Mouse (Mus musculus) lung, adult 10 weeks (tissue): ENCODE data around the gene Inka1. TPM values are rescaled to one million over a fixed set of nuclear protein-coding genes. Genes with fewer than 3 reads are reported as not detected.

Source experiments
- polyA plus RNA-seq: library from polyadenylated mRNA; stranded (reverse); fragments of 350-450 nt; fragmentation: Illumina TruSeq; extraction: RNeasy Lipid Tissue Mini Kit (QIAGEN cat#74804); gene quantifications from one replicate; pipeline ENCODE4 v1.2.3, GENCODE M21; 2014; ENCODE audit warnings: low read depth, low replicate concordance; ENCODE audit not compliant: insufficient read depth

The Inka1 gene
- polyA plus RNA-seq: 11.7 TPM

GRCm38 (mm10) chr9:107985131-107986119, at the start of gene Inka1:
Gene Inka1 (minus strand): TSS chr9:107985879.

GRCm38 (mm10) chr9:108001922-108002770, 16.5 kb upstream of the Inka1 start, which contains the start of gene Ip6k1:
Gene Ip6k1 (plus strand): TSS chr9:108002501.

GRCm38 (mm10) chr9:107996049-107996448, 10.4 kb upstream of the Inka1 start, which contains the start of gene Gm20662:
Gene Gm20662 (plus strand): TSS chr9:107996349.

GRCm38 (mm10) chr9:107992197-107992596, 6.5 kb upstream of the Inka1 start, which contains the start of gene Cdhr4:
Gene Cdhr4 (plus strand): TSS chr9:107992497.

GRCm38 (mm10) chr9:107982681-107983346, 2.9 kb downstream of the Inka1 start, which contains the start of gene Gm20661:
Gene Gm20661 (plus strand): TSS chr9:107983058.

GRCm38 (mm10) chr9:107975399-107976386, 10.0 kb downstream of the Inka1 start, which contains the start of gene Uba7:
Gene Uba7 (plus strand): TSS chr9:107975505.

GRCm38 (mm10) chr9:107949922-107950235, 35.8 kb downstream of the Inka1 start, which contains the start of gene Traip:
Gene Traip (plus strand): TSS chr9:107950136.

GRCm38 (mm10) chr9:107935374-107935773, 50.3 kb downstream of the Inka1 start, which contains the start of gene Camkv:
Gene Camkv (plus strand): TSS chr9:107935674.

Other genes starting within 250 kb of the Inka1 start
- 46.7 TPM for gene Rbm5, start 214.9 kb downstream of the Inka1 start, polyA plus RNA-seq
- 30.7 TPM for gene Rbm6, start 112.6 kb downstream of the Inka1 start, polyA plus RNA-seq
- 12.0 TPM for gene Mon1a, start 97.7 kb downstream of the Inka1 start, polyA plus RNA-seq
- 2.1 TPM for gene Mst1r, start 79.0 kb downstream of the Inka1 start, polyA plus RNA-seq
- not detected for gene Actl11, start 57.4 kb downstream of the Inka1 start, polyA plus RNA-seq
- 0.08 TPM for gene Camkv, start 50.2 kb downstream of the Inka1 start, polyA plus RNA-seq
- gene Traip, start 35.7 kb downstream of the Inka1 start, polyA plus RNA-seq: 0.48 TPM
- gene Uba7, start 10.4 kb downstream of the Inka1 start, polyA plus RNA-seq: 37.7 TPM
- 1.2 TPM for gene Gm20661, start 2.8 kb downstream of the Inka1 start, polyA plus RNA-seq
- 28.6 TPM for gene Cdhr4, start 6.6 kb upstream of the Inka1 start, polyA plus RNA-seq
- gene Gm20662, start 10.5 kb upstream of the Inka1 start, polyA plus RNA-seq: 0.69 TPM
- gene Ip6k1, start 16.6 kb upstream of the Inka1 start, polyA plus RNA-seq: 38.8 TPM
- 29.0 TPM for gene Gmppb, start 63.4 kb upstream of the Inka1 start, polyA plus RNA-seq
- gene Amigo3, start 67.3 kb upstream of the Inka1 start, polyA plus RNA-seq: 0.90 TPM
- 0.99 TPM for gene Mst1, start 94.6 kb upstream of the Inka1 start, polyA plus RNA-seq
- 18.4 TPM for gene Rnf123, start 97.5 kb upstream of the Inka1 start, polyA plus RNA-seq
- 37.5 TPM for gene Apeh, start 108.7 kb upstream of the Inka1 start, polyA plus RNA-seq
- gene Bsn, start 204.5 kb upstream of the Inka1 start, polyA plus RNA-seq: 0.09 TPM